Mouse (Mus musculus) ES-Bruce4 (cell line): ENCODE data around the gene Pde4d. TPM values are rescaled to one million over a fixed set of nuclear protein-coding genes. Genes with fewer than 3 reads are reported as not detected.

Experiments used
- H3K27ac ChIP-seq: 2 replicates; pipeline ENCODE4 v1.5.1; 2012; ENCODE audit warnings: low read length, inconsistent platforms; ENCODE audit not compliant: insufficient read depth
- H3K27me3 ChIP-seq: 2 replicates; pipeline ENCODE4 v1.6.1; 2012; ENCODE audit warnings: mild to moderate bottlenecking, low read length, inconsistent platforms; ENCODE audit not compliant: control insufficient read depth, poor library complexity, insufficient read depth, severe bottlenecking
- H3K36me3 ChIP-seq: 2 replicates; pipeline ENCODE4 v1.6.1; 2012; ENCODE audit warnings: inconsistent platforms, mild to moderate bottlenecking, low read length, moderate library complexity; ENCODE audit not compliant: control insufficient read depth, poor library complexity, insufficient read depth, severe bottlenecking
- H3K4me1 ChIP-seq: one replicate; pipeline ENCODE4 v1.8.1; 2011; ENCODE audit warnings: low read length; ENCODE audit not compliant: control insufficient read depth, insufficient read depth
- H3K4me3 ChIP-seq: 2 replicates; pipeline ENCODE4 v1.5.1; 2011; ENCODE audit warnings: low read depth, mild to moderate bottlenecking, low read length
- H3K9ac ChIP-seq: 2 replicates; pipeline ENCODE4 v1.6.1; 2012; ENCODE audit warnings: low read depth, mild to moderate bottlenecking, inconsistent platforms; ENCODE audit not compliant: poor library complexity, severe bottlenecking
- H3K9me3 ChIP-seq: replicated peaks from 2 replicates; pipeline ENCODE4 v1.6.1; 2012; ENCODE audit warnings: mild to moderate bottlenecking, low read length, inconsistent platforms; ENCODE audit not compliant: control insufficient read depth, poor library complexity, insufficient read depth, severe bottlenecking
- CTCF ChIP-seq: IDR thresholded peaks from one replicate; pipeline ENCODE4 v1.8.1; 2011; ENCODE audit warnings: low read depth, low read length
- EP300 ChIP-seq: IDR thresholded peaks from 2 replicates; pipeline ENCODE4 v1.6.1; 2011; ENCODE audit warnings: low read depth, low read length; ENCODE audit not compliant: insufficient read depth
- POLR2A ChIP-seq: IDR thresholded peaks from one replicate; pipeline ENCODE4 v1.8.1; 2011; ENCODE audit warnings: low read length; ENCODE audit not compliant: insufficient read depth
- polyA plus RNA-seq: library from polyadenylated mRNA; stranded (reverse); fragments of >200 nt; gene quantifications from 2 replicates; pipeline ENCODE4 v1.2.4, GENCODE M21; 2011; ENCODE audit warnings: low read depth; ENCODE audit not compliant: missing spikeins, insufficient read depth, insufficient read length

Gene Pde4d
- polyA plus RNA-seq, 1 experiment: 5.0 TPM

DNA sequence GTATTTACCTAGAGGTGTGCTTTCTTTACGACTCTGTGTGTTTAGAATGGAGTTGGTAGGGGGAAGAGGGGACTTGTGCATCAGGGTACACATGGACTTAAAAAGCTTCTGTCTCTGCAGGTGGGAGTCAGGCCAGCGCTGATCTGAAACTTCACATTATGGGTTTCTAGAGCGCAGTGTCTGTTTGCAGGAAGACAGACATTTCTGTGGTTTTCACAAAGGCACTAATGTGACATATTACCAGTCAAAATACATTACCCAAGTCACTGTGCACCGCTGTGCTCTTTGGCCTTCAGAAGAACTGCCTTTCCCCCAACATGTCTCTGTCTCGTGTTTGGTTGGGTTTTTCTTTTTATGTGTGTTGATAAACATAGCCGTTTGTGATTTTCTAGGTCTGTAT lies 1395.1 kb downstream of the Pde4d start:
- H3K36me3 ChIP-seq: no peaks in the 10 kb centered on the region
- H3K4me3 ChIP-seq: no peak overlapping the region
- H3K4me1 ChIP-seq: no peaks in the 10 kb centered on the region
- no peaks in the 10 kb centered on the region for H3K27me3 ChIP-seq
- peaks cover 3% of the 10 kb centered on the region; the same call in 1 of the 2 replicates for H3K9me3 ChIP-seq
- no peak overlapping the region for H3K9ac ChIP-seq
- TF ChIP-seq POLR2A: no peak
- TF ChIP-seq EP300: no peak
- no peak for TF ChIP-seq CTCF
- no peak overlapping the region for H3K27ac ChIP-seq

DNA sequence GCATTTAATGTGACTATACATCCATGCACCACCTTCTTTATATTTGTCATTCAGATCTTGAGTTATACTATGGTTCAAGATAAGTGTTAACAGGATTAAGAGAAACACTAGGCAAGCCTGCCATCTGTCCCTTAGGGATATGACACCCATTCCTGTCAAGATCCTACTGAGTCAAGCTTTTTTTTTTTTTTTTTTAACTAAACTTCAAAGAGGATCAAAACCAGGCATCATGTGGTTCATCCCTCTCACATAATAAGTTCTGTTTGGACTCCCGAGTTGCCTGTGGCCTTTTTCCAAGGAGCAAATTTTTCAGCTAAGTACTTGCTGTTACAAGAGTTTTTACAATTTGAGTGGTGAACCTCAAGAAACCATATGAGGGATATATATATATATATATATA lies 1414.1 kb downstream of the Pde4d start:
- Histone ChIP-seq H3K4me1 (no peaks in the 10 kb centered on the region), H3K4me3 (no peak overlapping the region), H3K9ac (no peak overlapping the region), H3K27ac (no peak overlapping the region), H3K36me3 (no peaks in the 10 kb centered on the region), H3K9me3 (peaks cover 9% of the 10 kb centered on the region), H3K27me3 (no peaks in the 10 kb centered on the region)
- TF ChIP-seq CTCF (no peak), EP300 (no peak), POLR2A (no peak)

DNA sequence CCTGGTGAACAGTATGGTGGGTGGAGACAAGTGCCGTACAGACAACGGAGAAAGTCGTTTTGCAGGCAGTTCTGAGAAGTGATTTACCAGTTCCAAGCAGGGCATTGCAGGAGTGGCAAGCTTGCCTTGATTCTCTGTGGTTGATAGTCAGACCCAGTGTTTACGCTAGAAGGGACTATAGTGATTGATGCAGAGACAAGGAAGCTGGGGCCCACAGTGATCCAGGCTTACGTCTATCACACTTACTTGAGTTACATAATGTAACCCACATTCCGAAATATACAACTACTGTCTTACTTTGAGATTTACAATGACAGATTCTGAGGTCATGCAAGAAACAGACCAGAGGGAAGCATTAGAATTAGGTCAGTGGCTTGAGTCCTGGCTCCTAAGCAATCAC lies 1414.6 kb downstream of the Pde4d start:
- TF ChIP-seq EP300 (no peak), CTCF (no peak), POLR2A (no peak)
- H3K9me3 ChIP-seq: peaks cover 5% of the 10 kb centered on the region
- H3K4me3 ChIP-seq: no peak overlapping the region
- no peak overlapping the region for H3K27ac ChIP-seq
- no peak overlapping the region for H3K9ac ChIP-seq
- H3K4me1 ChIP-seq: no peaks in the 10 kb centered on the region
- H3K27me3 ChIP-seq: no peaks in the 10 kb centered on the region
- H3K36me3 ChIP-seq: no peaks in the 10 kb centered on the region

DNA sequence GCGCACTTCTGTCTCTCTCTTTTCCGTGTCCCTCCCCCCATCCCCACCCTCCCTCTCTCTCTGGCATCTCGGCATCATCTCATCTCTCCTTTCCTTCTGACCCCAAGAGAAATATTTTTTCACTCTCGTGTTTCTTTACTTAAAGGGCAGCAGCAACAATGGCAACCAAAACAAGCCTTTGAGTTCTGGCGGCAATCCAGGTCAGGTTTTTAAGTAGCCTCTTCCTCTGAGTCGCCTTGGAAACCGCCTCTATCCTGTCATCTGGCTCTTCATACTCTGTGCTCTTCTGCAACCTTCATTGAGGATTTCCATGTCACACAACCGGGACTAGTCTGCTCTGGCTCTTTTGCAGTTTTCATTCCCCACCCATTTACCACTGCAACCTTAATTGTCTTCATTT lies 1430.6 kb downstream of the Pde4d start:
- TF ChIP-seq CTCF: no peak
- Histone ChIP-seq H3K9me3 (no peaks in the 10 kb centered on the region), H3K36me3 (no peaks in the 10 kb centered on the region), H3K27me3 (no peaks in the 10 kb centered on the region), H3K4me3 (no peak overlapping the region), H3K9ac (no peak overlapping the region), H3K4me1 (no peaks in the 10 kb centered on the region), H3K27ac (no peak overlapping the region)

DNA sequence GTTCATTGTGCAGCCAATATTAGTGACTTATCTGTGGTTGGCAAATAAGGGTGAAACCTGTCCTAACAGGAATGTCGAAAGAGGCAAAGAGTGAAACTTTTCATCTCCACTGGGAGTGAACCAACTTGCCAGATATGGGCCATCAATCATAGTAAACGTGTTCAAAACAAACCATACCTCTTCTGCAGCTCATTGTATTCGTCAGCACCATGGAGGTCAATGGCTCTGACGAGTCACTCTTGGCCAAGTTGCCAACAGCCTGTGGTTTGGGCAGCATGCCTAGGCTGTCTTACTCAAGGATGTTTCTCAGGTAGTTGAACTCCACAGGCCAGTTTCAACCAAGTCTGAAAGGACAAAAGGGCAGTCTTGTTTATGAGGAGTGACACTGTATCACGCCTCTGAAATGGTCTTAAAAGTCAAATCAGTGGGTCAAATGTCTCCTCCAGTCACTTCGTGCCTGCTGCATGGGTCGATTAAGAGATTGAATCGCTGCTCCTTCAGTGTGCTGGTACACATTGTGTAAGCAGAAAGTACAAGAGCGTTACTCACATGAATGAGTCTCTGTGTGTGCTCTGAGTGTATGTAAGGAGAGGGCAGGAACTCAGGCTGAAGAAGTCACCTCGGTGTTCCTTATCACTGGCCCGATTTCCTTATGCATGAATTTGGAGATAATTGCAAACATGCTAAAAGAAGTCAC lies 1431.6 kb downstream of the Pde4d start:
- TF ChIP-seq CTCF (no peak), POLR2A (no peak), EP300 (no peak)
- Histone ChIP-seq H3K4me1 (no peaks in the 10 kb centered on the region), H3K36me3 (no peaks in the 10 kb centered on the region), H3K9ac (no peak overlapping the region), H3K4me3 (no peak overlapping the region), H3K9me3 (no peaks in the 10 kb centered on the region), H3K27me3 (no peaks in the 10 kb centered on the region), H3K27ac (no peak overlapping the region)

DNA sequence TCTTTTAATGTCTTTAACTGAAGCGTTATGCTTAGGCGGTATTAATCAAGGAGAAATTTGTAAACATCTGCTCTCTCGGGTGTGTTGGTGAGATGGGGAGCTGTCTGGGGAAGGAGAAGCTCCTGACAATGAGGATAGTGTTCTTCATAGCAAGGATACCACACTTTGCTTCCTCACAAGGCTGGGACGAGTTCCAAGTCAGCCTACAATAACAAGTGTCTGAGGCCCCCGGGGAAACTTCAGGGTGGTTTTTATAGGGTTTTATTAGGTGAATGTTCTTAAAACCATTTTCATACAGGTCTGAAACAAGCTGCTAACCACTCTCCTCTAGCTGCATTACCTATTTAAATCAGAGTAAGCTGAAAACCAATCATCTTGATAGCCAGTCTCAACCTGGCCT lies 1433.9 kb downstream of the Pde4d start:
- TF ChIP-seq EP300 (no peak), CTCF (no peak), POLR2A (no peak)
- no peak overlapping the region for H3K4me3 ChIP-seq
- H3K4me1 ChIP-seq: no peaks in the 10 kb centered on the region
- no peaks in the 10 kb centered on the region for H3K27me3 ChIP-seq
- no peaks in the 10 kb centered on the region for H3K36me3 ChIP-seq
- H3K9me3 ChIP-seq: no peaks in the 10 kb centered on the region
- no peak overlapping the region for H3K27ac ChIP-seq
- no peak overlapping the region for H3K9ac ChIP-seq
